Mouse (Mus musculus) monocyte, adult 5-6 weeks (primary cell): Measurements from ENCODE around the gene Adal. TPM values are rescaled to one million over a fixed set of nuclear protein-coding genes. Genes with fewer than 3 reads are reported as not detected.

Experiments used
- ATAC-seq: fragments of 153-309, 156-312 bp; replicated peaks from 2 replicates; pipeline ENCODE4 v1.8.0; 2017; ENCODE audit warnings: mild to moderate bottlenecking; ENCODE audit not compliant: low TSS enrichment, insufficient number of reproducible peaks, severe bottlenecking, poor library complexity, low FRiP score
- total RNA-seq: library from RNA; stranded (forward); fragments of 200-1000, 200-491, 200-594 nt; gene quantifications from 3 replicates; pipeline ENCODE4 v1.2.3, GENCODE M21; 2017

Gene Adal
- total RNA-seq, 1 experiment from 2014 or later: 8.5 TPM

DNA sequence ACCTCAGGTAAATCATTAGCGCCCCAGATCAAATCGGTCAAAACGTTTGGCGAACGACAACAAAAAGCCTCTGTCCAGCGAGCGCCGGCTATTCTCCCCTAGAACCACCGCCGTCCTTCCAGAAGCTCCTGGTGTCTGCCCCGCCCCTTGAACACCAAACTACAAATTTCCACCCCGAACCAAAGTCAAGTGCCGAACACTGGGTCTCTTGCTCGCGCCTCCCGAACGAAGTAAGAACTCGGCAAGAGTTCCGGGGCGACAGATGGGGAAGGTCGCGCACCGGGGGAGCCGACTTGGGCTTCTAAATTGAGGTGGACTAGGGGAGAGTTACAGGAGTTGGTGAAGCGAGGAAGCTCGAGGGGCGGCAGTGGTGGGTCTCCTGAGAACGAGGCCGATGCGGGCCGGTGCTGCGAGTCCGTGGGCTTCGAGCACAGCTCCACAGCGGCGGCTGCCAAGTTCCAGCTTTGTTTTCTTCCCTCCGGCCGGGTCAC is 30.3 kb downstream of the Adal start, which contains the start of gene Tubgcp4:
Gene Tubgcp4 (plus strand): TSS at position 174 of the 491 bp plus-strand sequence.
- peak; percentile 8; the same call in 1 of the 2 replicates for ATAC-seq

DNA sequence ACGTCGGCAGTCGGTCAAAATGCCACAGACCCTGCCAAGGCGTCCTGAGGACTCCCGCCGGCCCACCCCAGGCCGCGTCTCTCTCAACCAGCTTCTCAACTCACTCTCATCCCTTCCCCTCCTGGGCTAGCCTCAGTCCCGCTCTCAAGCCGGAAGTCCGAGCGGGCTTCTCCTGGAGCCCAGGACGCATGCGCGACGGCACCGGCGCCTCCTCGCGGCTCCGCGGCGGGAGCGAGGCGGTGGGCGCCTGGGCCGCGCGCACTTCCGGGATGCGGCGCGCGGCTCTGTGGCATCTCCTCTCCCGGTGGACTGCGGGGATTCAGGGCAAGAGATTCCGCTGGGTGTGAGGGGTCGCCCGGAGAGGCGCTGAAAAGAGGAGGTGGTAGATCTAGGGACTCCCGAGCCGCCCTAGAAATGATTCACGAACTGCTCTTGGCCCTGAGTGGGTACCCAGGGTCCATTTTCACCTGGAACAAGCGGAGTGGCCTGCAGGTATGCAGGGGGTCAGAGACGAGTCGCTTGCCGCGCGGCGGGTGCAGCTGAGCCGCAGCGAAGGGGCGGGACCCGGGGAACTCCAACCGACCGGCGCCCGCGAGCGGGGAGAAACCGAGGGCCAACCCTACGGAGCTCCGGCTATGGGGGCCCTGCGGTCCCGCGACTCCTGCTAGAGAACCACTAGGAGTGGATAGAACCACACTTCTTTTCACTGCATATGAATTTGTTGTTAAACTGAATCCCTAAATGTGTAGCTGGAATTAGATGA is 30.9 kb downstream of the Adal start, which contains the start of gene Zscan29:
Gene Zscan29 (minus strand): TSS at position 146 of the 763 bp plus-strand sequence.
- ATAC-seq: peak; percentile 84

DNA sequence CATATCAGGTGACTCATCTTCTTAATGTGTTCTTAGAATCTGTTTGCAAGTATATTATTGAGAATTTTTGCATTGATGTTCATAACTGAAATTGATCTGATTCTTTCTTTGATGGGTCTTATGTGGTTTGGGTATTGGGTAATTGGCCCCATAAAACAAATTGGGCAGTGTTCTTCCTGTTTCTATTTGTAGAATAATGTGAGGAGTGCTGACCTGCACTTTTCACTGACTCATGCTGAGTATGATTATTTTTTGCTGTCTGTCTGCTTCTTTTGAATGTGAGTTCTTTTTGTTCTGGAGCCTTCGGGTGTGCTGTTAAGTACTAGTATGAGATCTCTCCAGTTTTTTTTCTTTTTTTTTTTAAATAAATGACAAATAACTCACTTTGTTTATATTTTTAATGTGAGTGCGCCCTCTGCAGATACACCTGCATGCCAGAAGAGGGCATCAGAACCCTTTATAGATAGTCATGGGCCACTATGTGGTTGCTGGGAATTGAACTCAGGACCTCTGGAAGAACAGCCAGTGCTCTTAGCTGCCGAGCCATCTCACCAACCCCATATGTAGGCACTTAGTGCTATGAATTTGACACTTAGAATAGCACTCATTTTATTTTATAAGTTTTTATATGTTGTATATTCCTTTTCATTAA is 38.7 kb downstream of the Adal start:
- no peak for ATAC-seq

DNA sequence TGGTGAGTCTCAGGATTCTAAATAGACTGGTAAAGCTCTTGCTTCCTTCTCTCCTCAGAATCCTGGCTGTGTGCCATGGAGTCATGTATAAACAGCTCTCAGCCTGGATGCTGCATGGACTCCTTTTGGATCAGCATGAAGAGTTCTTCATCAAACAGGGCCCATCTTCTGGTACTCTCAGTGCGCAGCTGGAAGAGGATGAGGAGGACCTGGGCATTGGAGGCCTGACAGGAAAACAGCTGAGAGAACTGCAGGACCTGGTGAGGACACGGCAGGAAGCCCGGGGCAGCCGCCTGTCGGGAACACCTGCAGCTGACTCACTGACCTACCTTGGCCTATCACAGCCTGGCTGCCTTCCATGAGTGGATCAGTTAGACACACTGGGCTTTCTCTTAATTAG is 43.2 kb downstream of the Adal start:
- ATAC-seq: no peak

DNA sequence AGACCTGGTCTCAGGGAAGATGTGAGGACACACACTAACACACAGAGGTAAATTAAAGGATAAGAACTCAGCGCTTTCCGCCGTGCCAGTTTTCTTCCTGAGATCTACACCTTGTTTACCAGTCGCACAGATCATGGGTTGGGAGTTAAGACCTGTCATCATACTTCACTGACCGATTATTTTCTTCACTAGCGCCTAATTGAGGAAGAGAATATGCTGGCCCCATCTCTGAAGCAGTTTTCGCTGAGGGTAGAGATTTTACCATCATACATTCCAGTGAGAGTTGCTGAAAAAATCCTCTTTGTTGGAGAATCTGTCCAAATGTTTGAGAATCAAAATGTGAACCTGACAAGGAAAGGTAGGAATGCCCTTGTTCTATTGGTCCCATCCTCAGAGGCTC is 43.9 kb downstream of the Adal start:
- ATAC-seq: no peak

DNA sequence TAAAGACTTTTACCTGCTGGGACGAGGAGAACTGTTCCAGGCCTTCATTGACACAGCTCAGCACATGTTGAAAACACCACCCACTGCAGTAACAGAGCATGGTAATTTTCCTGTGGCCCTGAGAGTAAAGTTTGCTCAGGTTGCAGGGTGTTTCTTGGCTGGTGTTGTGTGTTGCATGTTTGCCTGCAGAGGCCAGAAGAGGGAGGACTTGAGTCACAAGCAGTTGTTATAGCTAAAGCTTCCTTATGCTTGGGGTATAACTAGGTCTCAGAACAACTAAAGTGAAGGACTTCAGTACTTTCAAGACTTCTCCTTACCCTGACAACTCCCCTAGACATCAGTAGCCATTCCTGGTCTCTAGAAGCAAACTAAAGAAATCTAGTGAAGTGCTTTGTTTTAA is 48.3 kb downstream of the Adal start:
- ATAC-seq: no peak

DNA sequence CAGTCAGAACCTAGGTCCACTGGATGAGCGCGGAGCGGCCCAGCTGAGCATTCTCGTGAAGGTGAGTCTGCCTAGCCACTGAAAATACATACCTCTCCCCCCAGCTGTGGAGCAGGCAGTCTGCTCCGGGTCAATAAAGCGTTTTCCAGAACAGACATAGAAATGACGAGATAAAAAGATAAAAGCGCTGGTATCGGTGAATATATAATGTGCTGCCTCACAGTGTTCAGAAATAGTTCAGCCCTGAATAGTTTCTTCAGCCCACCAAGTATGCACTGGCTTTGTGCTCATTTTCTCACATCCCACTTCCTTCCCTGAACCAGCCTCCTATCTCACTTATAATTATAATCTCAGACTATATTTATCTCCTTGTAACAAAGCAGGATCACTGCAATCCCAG is 55.2 kb downstream of the Adal start:
- no peak for ATAC-seq

DNA sequence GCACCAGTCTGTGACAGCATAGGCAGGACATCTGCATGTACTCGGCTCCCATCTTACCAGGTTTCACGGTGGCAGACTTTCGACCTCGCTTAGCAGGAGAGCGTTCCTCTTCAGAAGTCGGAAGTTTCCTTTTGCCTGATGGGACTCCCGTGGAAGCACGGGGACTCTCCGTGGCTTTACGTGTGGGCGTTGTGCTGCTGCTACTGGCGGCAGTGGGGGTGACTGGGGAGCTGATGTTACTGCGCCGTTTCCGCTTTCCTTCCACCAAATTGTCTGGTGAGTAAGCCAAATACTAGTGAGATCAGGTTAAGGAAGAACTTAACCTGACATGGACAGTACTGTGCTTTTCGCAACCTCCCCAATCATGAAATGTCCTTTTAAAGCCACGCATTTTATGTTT is 64.0 kb downstream of the Adal start:
- ATAC-seq: no peak

Other genes with a start within 250 kb of the Adal start
- 32.3 to 53.2 TPM (median 47.1 TPM) in 3 replicates for gene Ubr1, start 169.7 kb upstream of the Adal start, total RNA-seq
- gene Tmem62, start 163.4 kb upstream of the Adal start, total RNA-seq: 16.0 to 46.7 TPM (median 32.7 TPM) in 3 replicates
- 110 to 130 TPM (median 125 TPM) in 3 replicates for gene Ccndbp1, start 132.0 kb upstream of the Adal start, total RNA-seq
- 0.87 to 2.1 TPM (median 2.0 TPM) in 3 replicates for gene Epb42, start 103.4 kb upstream of the Adal start, total RNA-seq
- gene Tgm5, start 54.6 kb upstream of the Adal start, total RNA-seq: not detected in 3 replicates
- not detected in 3 replicates for gene Tgm7, start 30.6 kb upstream of the Adal start, total RNA-seq
- gene Lcmt2, start 225 bp downstream of the Adal start, total RNA-seq: 5.1 to 10.4 TPM (median 6.0 TPM) in 3 replicates
- gene Tubgcp4, start 30.2 kb downstream of the Adal start, total RNA-seq: 40.1 to 81.9 TPM (median 46.5 TPM) in 3 replicates
- 25.3 to 41.6 TPM (median 34.1 TPM) in 3 replicates for gene Zscan29, start 30.7 kb downstream of the Adal start, total RNA-seq
- 15.8 to 38.3 TPM (median 16.2 TPM) in 3 replicates for gene Trp53bp1, start 131.0 kb downstream of the Adal start, total RNA-seq
- 0.10 TPM in 1 of 3 replicates, not detected in the others for gene Map1a, start 149.2 kb downstream of the Adal start, total RNA-seq
- 5.3 to 11.2 TPM (median 8.9 TPM) in 3 replicates for gene Ppip5k1, start 215.0 kb downstream of the Adal start, total RNA-seq
- gene Ckmt1, start 217.3 kb downstream of the Adal start, total RNA-seq: not detected in 3 replicates
- not detected in 3 replicates for gene Strc, start 246.7 kb downstream of the Adal start, total RNA-seq